Mouse (Mus musculus): ENCODE data around the gene Ugt1a1.

- no peak for TF ChIP-seq POLR2A (IDR thresholded peaks at IDR 0.05; ENCODE audit: low read depth, low read length)
- no peak for TF ChIP-seq CTCF (conservative IDR thresholded peaks at IDR 0.05; ENCODE audit: insufficient read depth, insufficient read length, low read depth, low read length)
Observed at GRCm38 (mm10) chr1:88218591-88218990, 6.8 kb downstream of the Ugt1a1 start.
